Mouse (Mus musculus) heart, adult 2 months (tissue): Measurements from ENCODE around the gene 4930455H04Rik.

Experiments used
- CTCF ChIP-seq: fragments of 200-600 bp; IDR thresholded peaks from 2 replicates; pipeline ENCODE4 v1.8.1; 2022; ENCODE audit warnings: antibody characterized with exemption, mild to moderate bottlenecking, moderate library complexity
- EP300 ChIP-seq: fragments of 200-500 bp; IDR thresholded peaks from 2 replicates; pipeline ENCODE4 v1.6.1; 2011; ENCODE audit warnings: low read depth, low read length, control low read depth; ENCODE audit not compliant: insufficient read depth
- POLR2A ChIP-seq: fragments of 200-500 bp; IDR thresholded peaks from 2 replicates; pipeline ENCODE4 v1.6.1; 2011; ENCODE audit warnings: mild to moderate bottlenecking, low read depth, low read length, control low read depth; ENCODE audit not compliant: insufficient read depth

GRCm38 (mm10) chr3:116969003-116969402 is 936 bp downstream of the 4930455H04Rik start:
- no peak for TF ChIP-seq EP300
- no peak for TF ChIP-seq POLR2A
- TF ChIP-seq CTCF, result no peak
